Mouse (Mus musculus): ENCODE measurements around the gene Desi1. TPM values are rescaled to one million over a fixed set of nuclear protein-coding genes. Genes with fewer than 3 reads are reported as not detected.

Desi1 gene
- 10 to 100 TPM; 28.2 to 46.7 TPM for polyA plus RNA-seq (2012; fragmentation: generic; extraction: Trizol)

DNA sequence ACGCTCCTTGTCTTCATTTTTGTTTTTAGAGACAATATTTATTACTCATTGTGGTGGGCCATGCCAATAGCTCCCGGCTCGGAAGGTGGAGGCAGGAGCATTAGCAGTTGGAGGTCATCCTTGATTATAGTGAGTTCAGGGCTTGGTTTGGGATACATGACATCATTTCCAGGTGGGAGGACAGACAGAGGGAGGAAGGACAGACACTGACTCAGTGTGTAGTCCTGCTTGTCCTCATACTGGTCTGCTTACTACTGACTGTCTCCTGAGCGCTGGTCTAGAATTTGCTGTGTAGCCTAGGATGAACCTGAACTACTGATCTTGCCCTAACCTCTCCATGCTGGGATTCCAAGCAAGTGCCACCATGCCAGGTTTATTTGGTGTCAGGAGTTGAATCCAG is at the start of gene Desi1:
Gene Desi1 (minus strand): TSS at position 101 of the 400 bp plus-strand sequence.

GRCm38 (mm10) chr15:82069898-82070297 is 36.2 kb upstream of the Desi1 start, which contains the start of gene Mei1:
TSS of gene Mei1 (plus strand) at chr15:82069996.

GRCm38 (mm10) chr15:82058719-82059201 is 25.1 kb upstream of the Desi1 start, which contains the start of gene 4930407I10Rik:
TSS of gene 4930407I10Rik (plus strand) at chr15:82059151.

DNA sequence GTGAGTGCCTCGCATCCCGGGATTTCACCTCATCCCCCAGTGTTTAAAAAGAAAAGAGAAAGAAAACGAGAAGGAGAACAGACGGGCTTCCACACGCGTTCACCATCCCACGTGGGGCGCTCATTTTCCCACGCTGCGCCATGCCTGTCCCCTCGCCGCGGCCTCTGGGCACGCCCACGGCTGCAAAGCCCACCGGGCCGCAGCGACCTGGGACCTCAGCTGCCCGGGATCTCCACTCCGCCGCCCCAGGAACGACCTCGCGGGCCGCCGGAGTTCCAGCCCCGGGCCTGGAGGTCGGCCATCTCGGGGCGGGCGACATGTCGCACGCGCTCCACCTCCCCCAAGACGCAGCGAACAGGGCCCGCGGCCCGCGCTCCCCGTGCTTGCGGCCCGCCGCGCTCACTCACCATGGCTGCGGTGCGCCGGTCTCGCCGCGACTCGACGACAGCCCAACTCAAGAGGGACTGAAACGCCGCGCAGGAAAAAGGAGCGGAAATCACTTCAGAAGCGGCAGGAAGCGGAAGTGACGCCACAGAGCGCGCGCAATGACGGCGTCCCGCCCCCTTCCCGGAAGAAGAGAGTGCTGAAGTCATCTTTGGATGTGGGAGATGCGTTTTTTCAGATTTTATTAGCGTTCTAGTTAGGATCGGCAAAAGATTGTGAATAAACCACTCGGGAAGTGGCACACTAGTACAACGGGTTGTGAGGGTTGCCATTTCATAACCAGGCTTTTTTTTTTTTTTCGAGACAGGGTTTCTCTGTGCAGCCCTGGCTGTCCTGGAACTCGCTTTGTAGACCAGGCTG is 13.6 kb upstream of the Desi1 start, which contains the start of gene Snu13:
Gene Snu13 (minus strand): TSS at position 519 of the 804 bp plus-strand sequence.

DNA sequence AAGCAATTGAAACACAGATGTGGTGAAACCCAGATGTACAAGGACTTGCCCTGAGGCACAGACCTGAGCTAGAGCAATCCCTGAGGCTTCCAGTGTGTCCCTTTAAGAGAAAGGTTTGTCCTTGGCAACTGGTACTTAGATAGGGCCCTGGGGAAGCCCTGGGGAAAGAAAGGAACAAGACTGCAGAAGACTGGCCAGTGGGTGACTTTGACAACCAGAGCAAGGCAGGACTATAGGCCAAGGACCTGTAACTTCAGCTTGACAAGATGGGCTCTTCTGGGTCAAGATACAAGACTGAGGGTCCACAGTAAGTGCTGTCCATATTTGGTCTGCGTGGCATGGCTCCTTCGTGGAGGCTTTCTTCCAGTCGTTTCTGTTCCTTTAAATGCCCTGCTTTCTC is 46.0 kb downstream of the Desi1 start, which contains the start of gene Xrcc6:
Gene Xrcc6 (plus strand): TSS at position 190 of the 400 bp plus-strand sequence.

DNA sequence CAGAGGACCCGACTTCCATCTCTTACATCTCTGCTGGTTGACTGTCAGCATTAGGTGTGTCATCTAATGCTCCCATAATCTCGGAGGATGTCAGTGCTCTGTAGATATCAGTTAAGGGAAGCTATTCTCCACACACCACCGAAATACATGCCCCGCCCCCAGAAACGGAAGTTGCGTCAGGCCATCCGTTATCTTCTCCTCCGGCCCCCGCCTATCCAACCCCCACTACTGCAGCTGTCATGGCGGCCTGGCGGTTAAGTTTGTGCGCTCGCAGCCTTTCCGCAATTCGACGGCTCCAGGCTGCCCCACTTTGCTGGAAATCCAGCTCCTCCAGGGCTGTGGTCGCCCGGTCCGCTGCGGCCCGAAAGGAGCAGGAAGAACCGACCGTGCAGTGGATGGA is 53.3 kb downstream of the Desi1 start, which contains the start of gene 1700029P11Rik:
Gene 1700029P11Rik (plus strand): TSS at position 220 of the 400 bp plus-strand sequence.

DNA sequence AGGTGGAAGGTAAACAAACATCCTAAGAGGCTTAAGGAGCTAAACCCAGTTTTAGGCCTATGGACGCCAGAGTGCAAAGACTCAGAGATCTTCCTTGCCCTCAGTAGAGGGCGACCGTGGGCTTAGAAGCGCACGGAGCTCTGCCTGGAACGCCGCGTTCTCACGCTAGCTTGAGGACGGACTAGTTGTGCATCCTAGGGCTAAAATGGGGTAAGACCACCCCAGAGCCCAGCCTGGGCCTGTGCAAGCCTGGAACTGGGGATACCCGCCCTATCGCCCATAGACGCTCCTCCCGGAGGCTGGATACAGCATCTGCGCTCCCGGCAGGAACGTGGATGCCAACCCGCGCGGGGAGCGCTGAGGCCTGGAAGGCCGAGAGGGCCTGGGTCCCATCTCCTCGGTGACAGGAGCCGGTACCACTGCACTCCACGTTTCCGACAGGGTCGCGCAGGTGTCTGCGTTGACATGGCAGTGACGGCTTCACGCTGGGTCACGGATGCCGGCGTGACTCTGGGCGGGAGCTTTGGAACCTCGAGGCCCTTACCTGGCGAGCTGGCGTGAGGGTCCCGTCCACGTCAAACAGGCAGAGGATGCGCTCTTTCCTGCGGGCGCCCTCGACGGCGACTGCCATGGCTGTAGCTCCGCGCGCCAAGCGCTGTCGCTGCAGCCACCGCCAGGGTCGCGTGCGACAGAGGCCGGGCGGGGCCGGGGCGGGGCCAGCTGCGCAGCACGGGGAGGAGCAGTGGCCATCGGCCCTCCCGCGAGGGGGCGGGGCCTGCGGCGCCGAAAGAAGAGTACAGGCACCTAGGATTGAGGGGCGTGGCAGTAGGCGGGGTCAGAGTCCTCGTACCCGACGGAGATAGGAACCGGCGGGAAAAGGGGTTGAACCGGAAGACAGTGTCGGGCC is 73.2 kb downstream of the Desi1 start, which contains the start of gene Pmm1:
Gene Pmm1 (minus strand): TSS at position 760 of the 907 bp plus-strand sequence.

Other genes starting within 250 kb of the Desi1 start
- 100 to 1,000 TPM in 1 of 2 experiments, 10 to 100 TPM in 1; 13.0 to 103 TPM for gene Tef, start 231.4 kb downstream of the Desi1 start, polyA plus RNA-seq (2012; fragmentation: generic; extraction: Trizol)
- 10 to 100 TPM in 1 of 2 experiments, 1 to 10 TPM in 1; 4.6 to 27.0 TPM for gene Tob2, start 175.1 kb downstream of the Desi1 start, polyA plus RNA-seq (2012; fragmentation: generic; extraction: Trizol)
- 100 to 1,000 TPM in 1 of 2 experiments, 10 to 100 TPM in 1; 74.6 to 139 TPM for gene Phf5a, start 162.0 kb downstream of the Desi1 start, polyA plus RNA-seq (2012; fragmentation: generic; extraction: Trizol)
- 100 to 1,000 TPM; 146 to 306 TPM for gene Aco2, start 161.6 kb downstream of the Desi1 start, polyA plus RNA-seq (2012; fragmentation: generic; extraction: Trizol)
- gene Polr3h, start 107.6 kb downstream of the Desi1 start, polyA plus RNA-seq (2012; fragmentation: generic; extraction: Trizol) = 100 to 1,000 TPM; 125 to 258 TPM
- gene Csdc2, start 97.1 kb downstream of the Desi1 start, polyA plus RNA-seq (2012; fragmentation: generic; extraction: Trizol) = 1 to 10 TPM in 1 of 2 experiments, under 1 TPM in 1; 0.05 to 2.0 TPM
- gene Pmm1, start 72.9 kb downstream of the Desi1 start, polyA plus RNA-seq (2012; fragmentation: generic; extraction: Trizol) = 100 to 1,000 TPM; 110 to 119 TPM
- gene 1700029P11Rik, start 53.3 kb downstream of the Desi1 start, polyA plus RNA-seq (2012; fragmentation: generic; extraction: Trizol) = not detected
- 10 to 100 TPM; 23.7 to 40.7 TPM for gene Xrcc6, start 46.0 kb downstream of the Desi1 start, polyA plus RNA-seq (2012; fragmentation: generic; extraction: Trizol)
- 100 to 1,000 TPM; 121 to 181 TPM for gene Snu13, start 13.7 kb upstream of the Desi1 start, polyA plus RNA-seq (2012; fragmentation: generic; extraction: Trizol)
- under 1 TPM in 1 of 2 experiments, not detected in 1; 0.01 TPM for gene 4930407I10Rik, start 25.3 kb upstream of the Desi1 start, polyA plus RNA-seq (2012; fragmentation: generic; extraction: Trizol)
- under 1 TPM in 1 of 2 experiments, not detected in 1; 0.01 TPM for gene Mei1, start 36.1 kb upstream of the Desi1 start, polyA plus RNA-seq (2012; fragmentation: generic; extraction: Trizol)
- gene Ccdc134, start 94.1 kb upstream of the Desi1 start, polyA plus RNA-seq (2012; fragmentation: generic; extraction: Trizol) = 10 to 100 TPM in 1 of 2 experiments, 1 to 10 TPM in 1; 6.5 to 13.8 TPM
- gene Srebf2, start 113.3 kb upstream of the Desi1 start, polyA plus RNA-seq (2012; fragmentation: generic; extraction: Trizol) = 100 to 1,000 TPM in 1 of 2 experiments, 10 to 100 TPM in 1; 70.2 to 128 TPM
- under 1 TPM in 1 of 2 experiments, not detected in 1; 0.28 TPM for gene Shisa8, start 179.0 kb upstream of the Desi1 start, polyA plus RNA-seq (2012; fragmentation: generic; extraction: Trizol)
- under 1 TPM in 1 of 2 experiments, not detected in 1; 0.61 TPM for gene Tnfrsf13c, start 190.5 kb upstream of the Desi1 start, polyA plus RNA-seq (2012; fragmentation: generic; extraction: Trizol)
- gene Cenpm, start 210.9 kb upstream of the Desi1 start, polyA plus RNA-seq (2012; fragmentation: generic; extraction: Trizol) = 100 to 1,000 TPM; 147 to 179 TPM
- not detected for gene 1500009C09Rik, start 218.5 kb upstream of the Desi1 start, polyA plus RNA-seq (2012; fragmentation: generic; extraction: Trizol)
- under 1 TPM in 1 of 2 experiments, not detected in 1; 0.04 TPM for gene Sept3, start 241.0 kb upstream of the Desi1 start, polyA plus RNA-seq (2012; fragmentation: generic; extraction: Trizol)